Mouse (Mus musculus): ENCODE data around the gene Sprtn. TPM values are rescaled to one million over a fixed set of nuclear protein-coding genes. Genes with fewer than 3 reads are reported as not detected.

Gene Sprtn
- polyA plus RNA-seq, 1 experiment from 2014 or later: 17.8 TPM

- no peak for ATAC-seq (ENCODE audit: low FRiP score, low read depth)
- Histone ChIP-seq H3K4me3 (no peak overlapping the region), H3K27me3 (no peaks in the 10 kb centered on the region), H3K4me2 (replicated peaks) (no peak overlapping the region), H3K9ac (replicated peaks) (no peak overlapping the region), H3K9me3 (peaks cover 3% of the 10 kb centered on the region; the same call in 1 of the 2 replicates), H3K4me1 (no peaks in the 10 kb centered on the region), H3K36me3 (peaks cover 94% of the 10 kb centered on the region), H3K27ac (replicated peaks) (no peak overlapping the region)
- WGBS: 96% methylated on average over 16 of the region's 16 CpGs
Measured at GRCm38 (mm10) chr8:124909936-124910335, 12.2 kb downstream of the Sprtn start.

DNA sequence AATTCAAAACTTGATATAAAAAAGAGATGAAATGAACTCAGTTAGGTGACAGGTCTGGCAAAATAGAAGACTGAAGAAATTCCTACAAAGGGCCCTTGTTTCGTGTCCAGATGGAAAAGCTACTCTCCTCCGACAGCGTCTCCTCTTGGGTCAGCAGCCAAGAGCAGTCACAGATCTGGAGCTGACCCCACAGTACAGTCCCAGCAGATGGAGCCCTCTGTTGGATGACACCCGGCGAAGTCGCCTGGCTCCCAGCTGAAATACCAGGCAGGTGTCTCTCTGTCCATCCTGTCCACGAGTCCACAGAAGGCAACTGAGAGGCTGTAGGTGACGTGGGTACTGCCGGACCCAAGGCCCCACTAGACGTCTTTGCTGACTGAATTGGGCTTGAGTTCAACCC, 12.7 kb downstream of the Sprtn start:
- Histone ChIP-seq H3K9me3 (peaks cover 3% of the 10 kb centered on the region; the same call in 1 of the 2 replicates), H3K36me3 (peaks cover 96% of the 10 kb centered on the region), H3K27ac (replicated peaks) (no peak overlapping the region), H3K27me3 (no peaks in the 10 kb centered on the region), H3K9ac (replicated peaks) (no peak overlapping the region), H3K4me1 (no peaks in the 10 kb centered on the region), H3K4me2 (replicated peaks) (no peak overlapping the region), H3K4me3 (no peak overlapping the region)
- WGBS: 95% methylated on average over 10 of the region's 10 CpGs
- no peak for ATAC-seq (ENCODE audit: low FRiP score, low read depth)

- peaks cover 3% of the 10 kb centered on the region; the same call in 1 of the 2 replicates for H3K9me3 ChIP-seq
- no peaks in the 10 kb centered on the region for H3K27me3 ChIP-seq
- no peak overlapping the region for H3K4me2 ChIP-seq (replicated peaks)
- WGBS: 89% methylated on average over 17 of the region's 17 CpGs
- H3K27ac ChIP-seq (replicated peaks): no peak overlapping the region
- H3K9ac ChIP-seq (replicated peaks): no peak overlapping the region
- no peak overlapping the region for H3K4me3 ChIP-seq
- H3K4me1 ChIP-seq: no peaks in the 10 kb centered on the region
- peaks cover 85% of the 10 kb centered on the region for H3K36me3 ChIP-seq
- no peak for ATAC-seq (ENCODE audit: low FRiP score, low read depth)
Measured at GRCm38 (mm10) chr8:124911938-124912872, 14.5 kb downstream of the Sprtn start.

GRCm38 (mm10) chr8:124914061-124914460, 16.4 kb downstream of the Sprtn start:
- H3K27me3 ChIP-seq: no peaks in the 10 kb centered on the region
- H3K4me1 ChIP-seq: peaks cover 4% of the 10 kb centered on the region; the same call in 1 of the 2 replicates
- H3K9ac ChIP-seq (replicated peaks): no peak overlapping the region
- ATAC-seq (ENCODE audit: low FRiP score, low read depth): no peak
- H3K9me3 ChIP-seq: peaks cover 3% of the 10 kb centered on the region; the same call in 1 of the 2 replicates
- H3K4me2 ChIP-seq (replicated peaks): no peak overlapping the region
- no peak overlapping the region for H3K4me3 ChIP-seq
- H3K36me3 ChIP-seq: peaks cover 67% of the 10 kb centered on the region
- no peak overlapping the region for H3K27ac ChIP-seq (replicated peaks)
- WGBS: 97% methylated on average over 5 of the region's 5 CpGs

DNA sequence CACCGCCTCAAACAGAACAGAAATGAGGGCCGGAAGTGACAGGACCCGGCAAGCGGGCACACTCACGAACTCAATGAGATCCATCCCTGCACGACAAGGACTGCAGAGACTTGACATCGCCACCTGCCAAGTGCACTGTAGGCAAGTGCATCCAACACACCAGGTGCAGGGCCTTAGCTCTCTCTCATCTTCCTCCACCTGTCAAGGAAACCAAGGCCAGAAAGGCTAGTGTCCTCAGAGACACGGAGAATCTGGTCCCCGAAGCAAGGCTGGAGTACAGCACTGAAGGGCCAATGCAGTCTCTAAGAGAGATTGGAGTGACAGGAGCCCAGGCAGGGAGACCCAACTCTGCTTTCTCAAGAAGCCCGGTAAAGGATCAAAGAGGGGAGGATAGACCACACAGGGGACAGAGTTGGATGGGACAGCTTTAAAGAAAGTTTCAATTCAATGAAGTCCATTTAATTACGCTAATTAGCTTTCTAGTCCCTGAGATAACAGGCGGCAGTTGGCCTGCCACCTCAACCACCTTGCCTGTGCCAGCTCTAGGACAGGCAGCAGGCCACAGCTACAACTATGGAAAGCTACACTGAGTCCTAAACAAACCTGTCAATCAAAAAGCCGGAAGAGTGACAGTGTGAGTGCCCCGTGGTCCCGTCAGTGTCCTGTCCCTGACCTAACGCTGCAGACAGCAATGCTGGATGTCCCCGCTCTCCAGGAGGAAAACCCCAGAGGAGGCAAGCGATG, 20.2 kb downstream of the Sprtn start:
- H3K4me1 ChIP-seq: peaks cover 4% of the 10 kb centered on the region; the same call in 1 of the 2 replicates
- H3K4me3 ChIP-seq: no peak overlapping the region
- 86% methylated on average over 18 of the region's 18 CpGs for WGBS
- no peaks in the 10 kb centered on the region for H3K27me3 ChIP-seq
- peaks cover 3% of the 10 kb centered on the region; the same call in 1 of the 2 replicates for H3K9me3 ChIP-seq
- no peak overlapping the region; the same call in 1 of the 2 replicates for H3K27ac ChIP-seq (replicated peaks)
- no peak overlapping the region for H3K9ac ChIP-seq (replicated peaks)
- H3K36me3 ChIP-seq: peaks cover 29% of the 10 kb centered on the region
- H3K4me2 ChIP-seq (replicated peaks): no peak overlapping the region
- no peak for ATAC-seq (ENCODE audit: low FRiP score, low read depth)

DNA sequence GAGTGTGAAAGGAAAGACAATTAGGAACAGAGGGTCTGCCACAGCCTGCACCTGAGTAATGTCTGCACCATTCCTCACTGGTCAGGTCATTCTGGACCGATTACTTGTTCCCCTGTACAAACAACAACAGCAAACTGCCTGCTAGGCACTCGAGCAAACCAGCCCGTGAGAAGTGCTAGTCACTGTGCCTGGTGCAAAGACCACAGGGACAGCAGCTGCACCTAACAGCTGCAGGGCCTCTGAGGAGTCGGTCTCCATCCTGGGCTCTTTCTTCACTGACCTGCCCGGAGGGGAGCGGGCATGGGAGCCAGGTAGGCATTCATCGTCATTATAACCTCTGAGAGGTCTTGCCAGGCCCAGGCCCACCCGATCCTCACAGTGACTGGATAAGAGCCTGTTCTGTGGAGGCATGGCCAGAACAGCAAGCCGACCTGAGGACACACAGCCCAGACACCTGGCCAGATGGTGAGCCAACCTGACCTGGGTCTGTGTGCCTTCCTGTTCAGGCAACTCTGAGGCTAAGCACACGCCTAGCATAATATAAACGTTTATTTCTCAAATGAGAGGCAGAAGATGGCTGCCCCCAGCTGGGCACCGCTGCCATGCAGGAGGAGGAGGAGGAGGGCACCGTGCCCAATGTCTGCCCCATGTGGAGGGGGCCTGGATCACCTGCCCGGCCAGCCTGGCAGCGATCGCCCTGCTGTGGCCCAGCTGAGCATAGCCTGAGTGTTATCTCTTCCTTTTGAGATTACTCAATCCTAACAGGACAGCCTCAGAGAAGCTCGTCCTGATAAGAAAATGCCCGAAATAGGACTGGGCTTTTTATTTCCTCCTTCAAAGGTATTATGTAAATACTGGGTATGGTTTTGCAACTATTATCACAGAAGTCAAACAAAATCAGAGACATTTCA, 23.9 kb downstream of the Sprtn start:
- peaks cover 8% of the 10 kb centered on the region for H3K4me1 ChIP-seq
- no peak for ATAC-seq (ENCODE audit: low FRiP score, low read depth)
- no peak overlapping the region for H3K9ac ChIP-seq (replicated peaks)
- no peaks in the 10 kb centered on the region for H3K9me3 ChIP-seq
- H3K36me3 ChIP-seq: peaks cover 9% of the 10 kb centered on the region
- H3K27me3 ChIP-seq: no peaks in the 10 kb centered on the region
- H3K27ac ChIP-seq (replicated peaks): no peak overlapping the region
- WGBS: 90% methylated on average over 18 of the region's 18 CpGs
- H3K4me2 ChIP-seq (replicated peaks): no peak overlapping the region
- H3K4me3 ChIP-seq: no peak overlapping the region

DNA sequence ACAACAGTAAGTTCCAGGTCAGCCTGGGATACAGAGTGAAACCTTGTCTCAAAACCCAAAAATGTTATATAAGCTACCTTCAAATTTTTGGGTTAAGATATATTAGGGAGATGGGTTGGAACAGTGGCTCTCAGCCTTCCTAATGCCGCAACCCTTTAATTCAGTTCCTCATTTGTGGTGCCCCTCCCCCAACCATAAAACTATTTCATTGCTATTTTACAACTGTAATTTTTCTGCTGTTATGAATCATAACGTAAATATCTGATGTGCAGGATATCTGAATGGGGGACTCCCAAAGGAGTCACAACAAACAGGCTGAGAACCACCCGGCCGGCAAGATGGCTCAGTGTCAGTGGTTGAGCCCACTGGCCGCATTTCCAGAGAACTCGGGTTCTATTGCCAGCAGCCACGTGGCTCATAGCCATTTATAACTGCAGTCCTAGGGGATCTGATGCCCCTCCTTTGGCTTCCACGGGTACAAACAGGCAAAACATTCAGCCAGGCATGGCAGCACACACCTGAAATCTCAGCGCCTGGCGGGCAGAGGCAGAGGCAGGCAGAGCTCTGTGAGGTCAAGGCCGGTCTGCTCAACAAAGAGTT, 24.9 kb downstream of the Sprtn start:
- no peak for ATAC-seq (ENCODE audit: low FRiP score, low read depth)
- H3K4me2 ChIP-seq (replicated peaks): no peak overlapping the region
- H3K4me3 ChIP-seq: no peak overlapping the region
- WGBS: 89% methylated on average over 11 of the region's 11 CpGs
- peaks cover 11% of the 10 kb centered on the region for H3K36me3 ChIP-seq
- no peaks in the 10 kb centered on the region for H3K27me3 ChIP-seq
- H3K4me1 ChIP-seq: peaks cover 8% of the 10 kb centered on the region
- no peak overlapping the region for H3K9ac ChIP-seq (replicated peaks)
- no peak overlapping the region for H3K27ac ChIP-seq (replicated peaks)
- H3K9me3 ChIP-seq: no peaks in the 10 kb centered on the region

GRCm38 (mm10) chr8:124923971-124924652, 26.4 kb downstream of the Sprtn start:
- 87% methylated on average over 15 of the region's 15 CpGs for WGBS
- Histone ChIP-seq H3K27ac (replicated peaks) (no peak overlapping the region), H3K36me3 (peaks cover 11% of the 10 kb centered on the region)

GRCm38 (mm10) chr8:124925544-124926266, 28.0 kb downstream of the Sprtn start:
- WGBS: 88% methylated on average over 14 of the region's 14 CpGs
- ATAC-seq (ENCODE audit: low FRiP score, low read depth): no peak
- H3K4me2 ChIP-seq (replicated peaks): no peak overlapping the region
- H3K27me3 ChIP-seq: no peaks in the 10 kb centered on the region
- peaks cover 11% of the 10 kb centered on the region for H3K36me3 ChIP-seq
- H3K9me3 ChIP-seq: no peaks in the 10 kb centered on the region
- H3K4me1 ChIP-seq: peaks cover 3% of the 10 kb centered on the region; the same call in 1 of the 2 replicates
- no peak overlapping the region for H3K4me3 ChIP-seq
- no peak overlapping the region for H3K9ac ChIP-seq (replicated peaks)
- H3K27ac ChIP-seq (replicated peaks): no peak overlapping the region

More at GRCm38 (mm10) chr8:124923971-124924652, 26.4 kb downstream of the Sprtn start:
- Histone ChIP-seq H3K27me3 (no peaks in the 10 kb centered on the region), H3K9ac (replicated peaks) (no peak overlapping the region), H3K4me2 (replicated peaks) (no peak overlapping the region), H3K4me3 (no peak overlapping the region), H3K9me3 (no peaks in the 10 kb centered on the region), H3K4me1 (peaks cover 3% of the 10 kb centered on the region; the same call in 1 of the 2 replicates)
- ATAC-seq (ENCODE audit: low FRiP score, low read depth): no peak

- ATAC-seq (ENCODE audit: low FRiP score, low read depth): no peak
- Histone ChIP-seq H3K9ac (replicated peaks) (no peak overlapping the region), H3K4me3 (no peak overlapping the region), H3K4me2 (replicated peaks) (no peak overlapping the region), H3K4me1 (peaks cover 3% of the 10 kb centered on the region; the same call in 1 of the 2 replicates), H3K9me3 (no peaks in the 10 kb centered on the region), H3K27me3 (no peaks in the 10 kb centered on the region), H3K27ac (replicated peaks) (no peak overlapping the region), H3K36me3 (peaks cover 11% of the 10 kb centered on the region)
- 82% methylated on average over 10 of the region's 10 CpGs for WGBS
Measured at GRCm38 (mm10) chr8:124926351-124926771, 28.7 kb downstream of the Sprtn start.

Data from midbrain, embryonic 12.5 days (tissue).